Mouse (Mus musculus) hindbrain, embryonic 11.5 days (tissue): Measurements from ENCODE around the gene Sp2. TPM values are rescaled to one million over a fixed set of nuclear protein-coding genes. Genes with fewer than 3 reads are reported as not detected.

Experiments
- ATAC-seq: fragments of 200-750 bp; cut with Nextera tagmentation; 2 replicates; pipeline ENCODE4 v1.8.0; 2017; ENCODE audit warnings: mild to moderate bottlenecking, moderate TSS enrichment, moderate library complexity; ENCODE audit not compliant: low FRiP score
- DNase-seq: peaks from one replicate; pipeline ENCODE4 v3.0.0-alpha.2; 2015; ENCODE audit warnings: low spot score
- H3K27ac ChIP-seq: fragments of 300-500 bp; sonication (generic); 2 replicates; pipeline ENCODE4 v1.5.1; 2014; ENCODE audit warnings: mild to moderate bottlenecking, low read depth, low read length
- H3K27me3 ChIP-seq: fragments of 300-500 bp; sonication (generic); 2 replicates; pipeline ENCODE4 v1.6.1; 2014; ENCODE audit warnings: mild to moderate bottlenecking, low read length, moderate library complexity, mixed read lengths; ENCODE audit not compliant: control insufficient read depth, insufficient read depth
- H3K36me3 ChIP-seq: fragments of 300-500 bp; sonication (generic); 2 replicates; pipeline ENCODE4 v1.6.1; 2014; ENCODE audit warnings: mild to moderate bottlenecking, low read length, moderate library complexity, mixed read lengths; ENCODE audit not compliant: control insufficient read depth, insufficient read depth
- H3K4me1 ChIP-seq: fragments of 300-500 bp; sonication (generic); replicated peaks from 2 replicates; pipeline ENCODE4 v1.6.1; 2014; ENCODE audit warnings: low read length, mixed read lengths; ENCODE audit not compliant: control insufficient read depth, insufficient read depth
- H3K4me2 ChIP-seq: fragments of 300-500 bp; sonication (generic); replicated peaks from 2 replicates; pipeline ENCODE4 v1.6.1; 2014; ENCODE audit warnings: mild to moderate bottlenecking, low read depth, low read length
- H3K4me3 ChIP-seq: fragments of 300-500 bp; sonication (generic); 2 replicates; pipeline ENCODE4 v1.5.1; 2014; ENCODE audit warnings: low read depth, low read length
- H3K9ac ChIP-seq: fragments of 300-500 bp; sonication (generic); 2 replicates; pipeline ENCODE4 v1.6.1; 2014; ENCODE audit warnings: low read depth, low read length
- H3K9me3 ChIP-seq: fragments of 300-500 bp; sonication (generic); 2 replicates; pipeline ENCODE4 v1.6.1; 2016; ENCODE audit warnings: low read length; ENCODE audit not compliant: control insufficient read depth
- WGBS: fragments of 180-500 bp; shearing (Covaris S2); extraction: QIAGEN DNeasy Blood & Tissue Kit; methylation state at CpG from one replicate; pipeline ENCODE4 v1.1.7; 2014; 5-methylcytosine and 5-hydroxymethylcytosine counted together
- polyA plus RNA-seq: library from polyadenylated mRNA; unstranded; fragments of >200 nt; fragmentation: Nextera tagmentation; extraction: Ambion mirVana; gene quantifications from 2 replicates; pipeline ENCODE4 v1.2.1, GENCODE M21; 2014

The Sp2 gene
- polyA plus RNA-seq, 1 experiment from 2014 or later, result 17.8 TPM

DNA sequence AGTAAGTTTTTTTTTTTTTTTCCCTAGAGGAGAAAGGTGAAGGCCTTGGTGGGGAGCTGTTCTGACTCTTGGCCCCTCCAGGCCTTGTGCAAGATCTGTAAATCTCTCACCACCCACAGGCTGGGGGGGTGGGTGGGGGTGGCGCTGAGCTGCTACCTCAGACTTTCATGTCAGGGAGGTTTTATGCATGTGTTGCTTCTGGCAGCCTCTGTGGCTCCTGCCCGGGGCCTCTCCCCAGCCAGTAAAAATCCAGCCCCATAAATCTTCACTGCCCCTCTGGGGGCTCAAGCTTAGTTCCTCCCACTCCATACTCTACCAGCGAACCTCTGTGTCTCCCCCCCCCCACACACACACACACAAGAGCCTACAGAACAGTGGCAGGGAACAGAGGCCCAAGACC lies 3.7 kb upstream of the Sp2 start:
- Histone ChIP-seq H3K9me3 (no peaks in the 10 kb centered on the region), H3K36me3 (no peaks in the 10 kb centered on the region), H3K4me1 (0 out of 2 replicates have a peak, but pooled peaks cover 2% of the 10 kb centered on the region), H3K9ac (no peak overlapping the region), H3K4me3 (no peak overlapping the region), H3K4me2 (no peak overlapping the region), H3K27me3 (peaks cover 16% of the 10 kb centered on the region), H3K27ac (no peak overlapping the region)
- ATAC-seq, result no peak
- no peak for DNase-seq
- 42% methylated on average over 3 of the region's 3 CpGs for WGBS

DNA sequence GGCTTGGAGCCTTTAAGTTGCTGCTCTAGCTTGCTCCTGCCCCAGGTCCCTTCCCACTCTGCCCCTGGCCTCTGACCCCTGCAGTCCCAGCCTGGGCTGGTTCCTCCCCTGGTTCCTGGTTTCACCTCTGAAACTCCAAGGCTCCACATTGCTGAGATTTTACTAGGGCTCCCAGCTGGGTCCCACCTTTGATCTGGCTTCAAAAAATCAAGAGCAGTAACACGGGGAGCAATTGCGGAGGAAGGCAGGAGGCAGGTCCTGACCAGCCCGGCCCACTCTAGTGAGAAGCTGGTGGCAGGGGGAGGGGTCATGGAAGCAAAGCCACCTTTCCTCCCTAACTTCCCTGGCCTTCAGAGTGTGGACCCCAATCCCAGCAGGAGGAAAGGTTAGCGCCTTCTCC lies 2.1 kb upstream of the Sp2 start:
- H3K4me2 ChIP-seq, result no peak overlapping the region
- no peaks in the 10 kb centered on the region for H3K9me3 ChIP-seq
- H3K9ac ChIP-seq, result no peak overlapping the region
- H3K27me3 ChIP-seq, result peaks cover 16% of the 10 kb centered on the region
- DNase-seq (no peak), ATAC-seq (no peak)
- H3K36me3 ChIP-seq, result no peaks in the 10 kb centered on the region
- 23% methylated on average over 4 of the region's 4 CpGs for WGBS
- H3K4me1 ChIP-seq, result 0 out of 2 replicates have a peak, but pooled peaks cover 2% of the 10 kb centered on the region
- H3K4me3 ChIP-seq, result no peak overlapping the region
- no peak overlapping the region for H3K27ac ChIP-seq

DNA sequence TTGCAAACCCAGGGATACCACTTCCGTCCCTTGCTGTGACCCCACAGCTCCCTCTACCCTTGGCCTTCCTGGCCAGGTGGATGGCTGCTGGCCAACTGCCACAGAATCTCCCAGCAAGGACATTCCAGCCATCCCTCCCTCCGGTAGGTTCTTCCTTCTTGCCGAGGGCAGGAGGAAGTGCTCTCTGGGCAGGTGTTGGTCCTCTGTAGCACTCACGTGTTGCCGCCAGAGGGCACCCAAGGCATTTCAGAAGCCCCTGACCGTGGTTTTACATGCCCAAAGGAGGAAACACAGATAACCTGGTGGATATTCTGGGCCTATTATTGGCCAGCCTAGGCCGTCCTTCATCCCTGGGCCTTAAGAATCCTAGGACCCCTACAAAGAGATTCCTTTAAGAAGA lies 404 bp downstream of the Sp2 start:
- Histone ChIP-seq H3K36me3 (no peaks in the 10 kb centered on the region), H3K9me3 (no peaks in the 10 kb centered on the region), H3K27me3 (peaks cover 6% of the 10 kb centered on the region), H3K4me1 (peaks cover 5% of the 10 kb centered on the region; the same call in 1 of the 2 replicates), H3K27ac (no peak overlapping the region), H3K9ac (peak overlapping the region; percentile 43), H3K4me3 (no peak overlapping the region), H3K4me2 (no peak overlapping the region)
- ATAC-seq (no peak), DNase-seq (peak; percentile 88)
- 4% methylated on average over 7 of the region's 7 CpGs for WGBS

DNA sequence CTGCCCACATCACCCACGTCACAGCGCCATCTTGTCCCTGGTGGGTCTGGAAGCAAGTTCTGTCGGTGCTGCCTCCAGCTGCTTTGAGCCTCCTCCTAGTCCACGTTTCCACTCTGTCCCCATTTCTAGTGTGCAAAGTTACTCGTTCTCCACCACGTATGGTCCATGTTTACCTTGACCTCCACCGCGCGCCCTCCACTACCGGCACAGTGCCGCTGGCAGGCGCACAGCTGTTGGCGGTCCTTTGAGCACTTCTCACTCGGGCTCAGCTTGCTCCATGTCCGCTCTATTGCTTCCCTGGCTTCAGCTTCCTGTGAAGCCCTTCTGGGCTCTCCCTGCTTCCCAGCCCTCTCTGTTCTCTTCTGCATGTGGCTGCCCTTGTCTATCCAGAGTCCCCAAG lies 1.3 kb downstream of the Sp2 start:
- H3K4me3 ChIP-seq, result no peak overlapping the region
- peaks cover 4% of the 10 kb centered on the region; the same call in 1 of the 2 replicates for H3K27me3 ChIP-seq
- WGBS, result 72% methylated on average over 15 of the region's 15 CpGs
- H3K36me3 ChIP-seq, result no peaks in the 10 kb centered on the region
- DNase-seq (no peak), ATAC-seq (no peak)
- no peak overlapping the region for H3K9ac ChIP-seq
- no peak overlapping the region for H3K4me2 ChIP-seq
- H3K27ac ChIP-seq, result no peak overlapping the region
- peaks cover 5% of the 10 kb centered on the region; the same call in 1 of the 2 replicates for H3K4me1 ChIP-seq
- H3K9me3 ChIP-seq, result no peaks in the 10 kb centered on the region

DNA sequence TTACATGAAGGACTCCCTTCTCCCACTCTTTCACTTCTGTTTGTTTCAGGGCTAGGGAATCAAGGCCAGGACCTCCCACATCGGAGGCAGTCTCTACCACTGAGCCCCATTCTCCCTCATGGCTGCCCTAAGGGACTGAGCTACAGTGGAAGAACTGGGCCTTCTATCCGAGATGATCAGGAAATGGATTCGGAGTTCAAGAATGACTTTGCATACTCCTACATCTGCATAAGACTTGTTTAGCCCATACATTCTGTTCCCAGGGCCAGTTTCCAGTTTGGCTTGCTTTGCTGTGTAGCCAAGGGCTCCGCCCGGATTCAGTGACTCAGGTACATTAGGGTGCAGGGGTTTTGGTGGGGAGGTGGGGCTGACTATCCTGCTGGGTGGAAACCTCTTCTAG lies 2.7 kb downstream of the Sp2 start:
- ATAC-seq (no peak), DNase-seq (no peak)
- H3K4me3 ChIP-seq, result no peak overlapping the region
- no peak overlapping the region for H3K9ac ChIP-seq
- no peak overlapping the region for H3K27ac ChIP-seq
- WGBS, result 87% methylated on average over 5 of the region's 5 CpGs
- no peaks in the 10 kb centered on the region for H3K36me3 ChIP-seq
- H3K9me3 ChIP-seq, result no peaks in the 10 kb centered on the region
- H3K4me2 ChIP-seq, result no peak overlapping the region
- peaks cover 3% of the 10 kb centered on the region; the same call in 1 of the 2 replicates for H3K27me3 ChIP-seq
- peaks cover 10% of the 10 kb centered on the region for H3K4me1 ChIP-seq

DNA sequence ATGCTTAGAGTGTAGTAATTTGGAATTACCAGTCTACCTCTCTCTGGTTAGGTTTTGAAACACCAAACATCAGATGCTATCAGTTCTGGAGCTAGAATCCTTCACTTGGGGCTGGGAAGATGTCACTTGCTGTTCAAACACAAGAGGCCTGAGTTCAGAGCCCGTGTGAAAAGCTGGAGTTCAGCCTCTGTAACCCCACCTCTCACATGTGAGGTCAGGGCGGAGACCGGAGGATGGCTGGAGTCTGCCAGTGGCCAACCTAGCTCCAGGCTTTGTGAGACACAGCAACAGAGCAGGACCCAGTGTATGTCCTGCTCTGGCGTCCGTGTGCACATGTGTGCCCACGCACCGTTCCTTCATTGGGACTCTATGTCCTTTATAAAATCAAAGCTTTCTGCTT lies 3.4 kb downstream of the Sp2 start:
- Histone ChIP-seq H3K4me3 (no peak overlapping the region), H3K4me1 (peaks cover 10% of the 10 kb centered on the region), H3K36me3 (no peaks in the 10 kb centered on the region), H3K9ac (no peak overlapping the region), H3K4me2 (no peak overlapping the region; the same call in 1 of the 2 replicates), H3K27ac (no peak overlapping the region), H3K27me3 (no peaks in the 10 kb centered on the region), H3K9me3 (no peaks in the 10 kb centered on the region)
- DNase-seq (no peak), ATAC-seq (no peak)
- WGBS, result 88% methylated on average over 7 of the region's 7 CpGs

DNA sequence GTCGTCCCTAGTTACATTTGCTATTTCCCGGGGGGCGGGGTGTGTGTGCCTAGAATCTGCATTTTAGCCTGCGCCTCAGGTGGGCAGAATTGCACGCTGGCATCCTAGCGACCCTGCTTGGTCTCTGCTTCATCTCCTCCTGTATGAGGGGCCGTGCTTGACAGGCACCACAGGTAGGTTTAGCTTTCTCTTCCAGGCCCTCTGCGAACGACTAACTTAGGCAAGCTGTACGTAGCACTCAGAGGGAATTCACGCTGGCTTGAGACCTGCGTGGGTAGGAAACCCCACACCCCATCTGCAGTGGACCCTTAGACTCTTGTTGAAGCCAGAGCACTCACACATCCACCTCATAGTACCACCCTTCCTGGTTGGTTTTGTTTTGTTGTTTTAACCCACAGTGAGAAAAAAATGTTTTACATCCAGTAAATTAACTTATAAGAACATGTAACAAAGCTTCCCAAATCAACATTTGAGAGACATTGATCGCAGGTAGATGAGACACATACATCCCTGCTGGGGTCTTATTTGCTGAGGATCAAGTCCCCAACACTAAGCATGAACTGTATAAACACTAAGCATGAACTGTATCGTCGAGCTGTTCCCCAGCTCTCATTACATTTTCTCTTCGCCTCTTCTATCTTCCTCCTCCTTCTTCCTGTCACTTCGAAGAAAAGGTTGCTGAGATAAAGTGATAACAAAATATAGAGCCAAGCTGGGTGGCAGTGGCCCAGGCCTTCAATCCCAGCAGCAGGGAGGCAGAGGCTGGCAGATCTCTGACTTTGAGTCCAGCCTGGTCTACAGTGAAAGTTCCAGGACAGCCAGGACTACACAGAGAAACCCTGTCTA lies 4.1 kb downstream of the Sp2 start:
- Histone ChIP-seq H3K9me3 (no peaks in the 10 kb centered on the region), H3K4me2 (peak overlapping the region; percentile 75), H3K27ac (peak overlapping the region; percentile 18), H3K9ac (peak overlapping the region; percentile 65), H3K4me3 (peak overlapping the region; percentile 49), H3K36me3 (no peaks in the 10 kb centered on the region), H3K4me1 (peaks cover 10% of the 10 kb centered on the region), H3K27me3 (no peaks in the 10 kb centered on the region)
- whole genome bisulfite sequencing, result 33% methylated on average over 17 of the region's 17 CpGs
- ATAC-seq, result no peak
- no peak for DNase-seq

DNA sequence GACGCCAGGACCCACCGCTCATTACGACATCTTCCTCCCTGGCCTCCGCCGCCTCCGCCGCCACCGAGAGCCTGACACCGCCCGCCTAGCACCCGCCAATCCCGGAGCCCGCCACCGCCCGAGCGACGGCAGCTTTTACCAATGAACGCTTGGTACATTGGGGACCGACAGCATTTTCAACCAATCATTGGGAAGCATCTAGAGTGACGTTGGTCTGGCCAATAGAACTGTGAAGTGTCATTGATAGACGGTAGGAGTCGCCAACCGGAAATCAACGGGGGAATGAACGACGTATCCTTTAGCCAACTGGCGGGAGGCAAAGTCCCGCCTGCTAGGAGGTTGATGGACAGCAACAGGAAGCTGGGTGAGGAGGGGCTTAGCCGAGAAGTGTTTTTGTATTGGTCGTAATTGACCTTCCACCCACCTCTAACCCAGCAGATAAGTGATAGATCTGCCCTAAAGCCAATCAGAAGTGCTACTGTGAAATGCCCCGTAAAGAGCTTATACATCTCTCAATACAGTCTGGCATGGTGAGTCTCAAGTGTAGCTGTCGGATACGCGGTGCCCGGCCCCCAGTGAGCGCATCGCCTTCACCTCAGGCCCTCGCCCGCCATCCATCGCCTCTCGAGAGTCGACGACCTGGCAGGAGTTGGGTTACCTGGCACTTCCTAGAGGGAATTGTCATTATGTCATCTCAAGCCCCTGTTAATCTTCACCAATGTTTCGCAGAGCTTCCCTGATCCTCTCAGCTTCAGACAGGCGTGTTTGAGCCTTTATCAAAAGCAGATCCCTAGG lies 5.0 kb downstream of the Sp2 start:
- peak; percentile 97 for DNase-seq
- H3K27me3 ChIP-seq, result no peaks in the 10 kb centered on the region
- H3K9ac ChIP-seq, result peak overlapping the region; percentile 94
- under 1% methylated on average over 45 of the region's 45 CpGs for WGBS
- no peaks in the 10 kb centered on the region for H3K36me3 ChIP-seq
- H3K4me3 ChIP-seq, result peak overlapping the region; percentile 94
- peak overlapping the region; percentile 76 for H3K4me2 ChIP-seq
- H3K4me1 ChIP-seq, result peaks cover 10% of the 10 kb centered on the region
- ATAC-seq, result peak; percentile 99
- H3K9me3 ChIP-seq, result no peaks in the 10 kb centered on the region
- peak overlapping the region; percentile 95 for H3K27ac ChIP-seq
